Mouse (Mus musculus) adrenal gland, postnatal 10 days (tissue): ENCODE results near the gene Txnrd3. TPM values are rescaled to one million over a fixed set of nuclear protein-coding genes. Genes with fewer than 3 reads are reported as not detected.

Source experiments
- DNase-seq: peaks from one replicate; pipeline ENCODE4 v3.0.0; 2021; ENCODE audit warnings: mixed read lengths
- long read RNA-seq, 2 experiments: library from polyadenylated mRNA; stranded (forward); transcript quantifications; one replicate each; pipeline ENCODE4 v2.0.0; 2021
- total RNA-seq, 2 experiments: library from RNA; stranded (reverse); gene quantifications; 2 replicates each; pipeline ENCODE4 v1.2.3; 2021

Txnrd3 gene
- 10 to 100 TPM; 14.4 TPM for total RNA-seq
- long read RNA-seq, experiment 1, transcript Txnrd3-201 (16 exons, 2,836 nt), result major isoform, 27 of 31 reads
- long read RNA-seq, experiment 1, partial matches to known transcripts, result 3 of 31 reads
- long read RNA-seq, experiment 1, other reads (novel, unspliced or antisense), result 1 of 31 reads
- long read RNA-seq, experiment 2, transcript Txnrd3-201 (16 exons, 2,836 nt), result major isoform, 14 of 15 reads
- long read RNA-seq, experiment 2, partial matches to known transcripts, result 1 of 15 reads
- long read RNA-seq, experiment 2, other reads (novel, unspliced or antisense), result 0 of 15 reads

DNA sequence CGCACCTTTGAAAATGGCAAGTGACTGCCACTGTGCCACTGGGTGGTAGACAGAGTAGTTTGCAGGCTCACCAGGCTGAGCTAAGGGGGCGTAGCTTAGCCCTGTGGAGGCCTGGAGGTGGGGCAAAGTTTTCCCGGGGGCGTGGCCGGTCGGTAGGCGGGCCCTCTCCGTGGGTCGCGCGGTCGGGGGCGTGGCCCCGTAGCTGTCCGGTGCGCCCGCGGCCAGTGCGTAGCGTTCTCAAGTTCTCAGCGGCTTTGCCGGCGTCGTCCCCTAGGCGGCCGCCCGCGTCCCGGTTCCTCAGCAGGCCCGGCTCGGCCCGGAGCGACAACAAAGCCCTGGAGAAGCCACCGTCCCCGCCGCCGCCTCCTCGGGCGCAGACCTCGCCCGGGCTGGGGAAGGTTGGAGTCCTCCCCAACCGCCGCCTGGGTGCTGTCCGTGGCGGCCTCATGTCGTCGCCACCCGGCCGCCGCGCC lies at the start of gene Txnrd3:
Gene Txnrd3 (plus strand): TSS at position 191 of the 473 bp plus-strand sequence.
- peak; percentile 98 for DNase-seq

DNA sequence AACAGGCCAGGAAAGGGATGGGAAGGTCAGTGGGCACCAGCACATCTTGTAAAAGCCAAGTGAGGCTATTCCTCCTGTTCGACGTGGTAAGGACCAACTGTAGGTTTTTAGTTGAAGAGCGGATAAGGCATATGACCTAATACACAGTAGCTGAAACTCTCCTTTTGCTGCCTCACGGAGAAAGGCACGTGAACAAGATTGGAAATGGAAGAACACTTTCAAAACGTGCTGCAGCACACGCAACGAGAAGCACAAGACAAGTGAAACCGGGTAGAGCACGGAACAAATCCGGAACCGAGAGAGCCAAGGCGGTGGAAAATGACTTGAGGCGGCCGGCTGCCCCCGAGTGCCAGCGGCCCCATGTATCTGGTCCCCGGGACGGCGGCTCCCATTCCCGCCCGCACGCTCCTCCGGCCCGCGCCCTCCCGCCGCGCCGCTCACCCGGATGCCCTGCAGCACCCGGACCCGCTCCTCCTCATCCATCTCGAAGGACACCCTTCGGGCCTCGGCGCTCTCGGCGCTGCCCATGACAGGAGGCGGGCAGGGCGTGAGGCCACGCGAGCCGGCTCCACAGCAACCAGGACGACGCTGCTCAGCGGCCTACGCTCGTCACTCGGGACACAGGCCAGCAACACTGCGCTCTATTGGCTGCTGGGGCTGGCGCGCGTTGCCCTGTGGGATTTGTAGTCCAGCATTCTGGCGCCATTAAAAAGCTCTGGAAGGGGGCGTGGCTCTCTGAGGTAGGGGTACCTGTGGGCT lies 48.6 kb upstream of the Txnrd3 start, which contains the start of gene Chchd6:
Gene Chchd6 (minus strand): TSS at position 635 of the 759 bp plus-strand sequence.
- peak; percentile 96 for DNase-seq

DNA sequence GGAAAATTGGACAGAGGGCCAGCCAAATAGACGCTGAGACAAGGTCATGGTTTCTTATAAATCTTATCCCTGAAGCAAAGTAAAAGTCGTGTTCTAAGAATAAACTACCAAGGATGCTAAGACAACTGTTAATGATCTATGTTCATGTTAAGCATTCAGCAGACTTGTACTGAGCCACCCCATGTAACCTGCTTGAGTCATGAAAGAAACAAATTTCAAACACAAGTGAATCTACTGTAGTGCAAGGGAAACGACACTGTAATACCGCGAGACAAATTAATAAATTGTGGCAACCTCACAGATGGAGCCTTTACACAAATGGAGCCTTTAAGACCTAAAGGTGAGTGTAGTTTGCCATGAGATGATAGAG lies 48.0 kb upstream of the Txnrd3 start:
- DNase-seq, result no peak

DNA sequence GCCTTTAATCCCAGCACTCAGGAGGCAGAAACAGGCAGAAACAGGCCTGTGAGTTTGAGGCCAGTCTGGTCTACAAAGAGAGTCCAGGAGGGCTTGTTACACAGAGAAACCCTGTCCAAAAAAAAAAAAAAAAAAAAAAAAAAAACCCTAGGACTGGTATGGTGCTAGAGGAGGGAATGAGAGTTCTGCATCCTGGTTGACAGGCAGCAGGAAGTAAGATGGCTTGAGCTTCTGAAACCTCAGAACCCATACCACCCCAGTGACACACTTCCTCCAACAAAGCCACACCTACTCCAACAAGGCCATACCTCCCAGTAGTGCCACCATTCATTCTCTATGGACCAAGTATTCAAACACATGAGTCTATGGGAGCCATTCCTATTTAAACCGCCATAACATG lies 47.3 kb upstream of the Txnrd3 start:
- DNase-seq, result no peak

DNA sequence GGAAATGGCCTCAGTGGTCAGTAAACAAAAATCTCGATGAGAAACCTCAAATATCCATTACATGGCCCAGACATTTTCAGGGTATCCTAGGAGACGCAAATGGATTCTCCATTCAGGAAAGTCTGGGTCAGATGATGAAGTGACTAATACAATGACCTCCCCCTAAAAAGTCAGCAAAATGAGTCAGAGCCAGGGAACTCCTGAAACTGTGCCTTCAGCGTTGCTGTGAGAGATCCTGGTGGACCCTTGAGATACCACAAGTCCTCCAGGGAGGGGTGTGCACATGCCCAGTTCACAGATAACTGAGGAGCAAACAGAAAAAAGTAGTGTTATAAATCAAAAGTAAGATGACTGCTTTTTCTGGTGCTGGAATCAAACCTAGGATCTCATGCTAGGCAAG lies 37.7 kb upstream of the Txnrd3 start:
- no peak for DNase-seq

DNA sequence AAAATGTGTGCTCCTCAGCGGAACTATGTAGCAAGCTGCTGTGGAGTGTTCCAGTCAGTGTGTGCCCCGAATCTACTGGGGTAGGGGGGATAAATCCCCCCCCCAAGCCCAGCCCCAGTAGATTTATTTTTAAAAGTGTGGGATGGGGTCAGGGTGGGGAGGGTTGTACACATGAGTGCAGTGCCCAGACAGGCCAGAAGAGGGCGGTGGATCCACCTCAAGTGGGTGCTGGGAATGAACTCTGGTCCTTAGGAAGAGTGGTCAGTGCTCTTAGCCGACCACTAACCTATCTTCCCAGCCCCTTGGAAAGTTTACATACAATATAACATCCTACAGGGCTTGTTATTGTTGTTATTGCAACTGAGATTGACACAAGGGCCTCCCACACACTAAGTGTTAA lies 35.8 kb upstream of the Txnrd3 start:
- DNase-seq, result no peak

DNA sequence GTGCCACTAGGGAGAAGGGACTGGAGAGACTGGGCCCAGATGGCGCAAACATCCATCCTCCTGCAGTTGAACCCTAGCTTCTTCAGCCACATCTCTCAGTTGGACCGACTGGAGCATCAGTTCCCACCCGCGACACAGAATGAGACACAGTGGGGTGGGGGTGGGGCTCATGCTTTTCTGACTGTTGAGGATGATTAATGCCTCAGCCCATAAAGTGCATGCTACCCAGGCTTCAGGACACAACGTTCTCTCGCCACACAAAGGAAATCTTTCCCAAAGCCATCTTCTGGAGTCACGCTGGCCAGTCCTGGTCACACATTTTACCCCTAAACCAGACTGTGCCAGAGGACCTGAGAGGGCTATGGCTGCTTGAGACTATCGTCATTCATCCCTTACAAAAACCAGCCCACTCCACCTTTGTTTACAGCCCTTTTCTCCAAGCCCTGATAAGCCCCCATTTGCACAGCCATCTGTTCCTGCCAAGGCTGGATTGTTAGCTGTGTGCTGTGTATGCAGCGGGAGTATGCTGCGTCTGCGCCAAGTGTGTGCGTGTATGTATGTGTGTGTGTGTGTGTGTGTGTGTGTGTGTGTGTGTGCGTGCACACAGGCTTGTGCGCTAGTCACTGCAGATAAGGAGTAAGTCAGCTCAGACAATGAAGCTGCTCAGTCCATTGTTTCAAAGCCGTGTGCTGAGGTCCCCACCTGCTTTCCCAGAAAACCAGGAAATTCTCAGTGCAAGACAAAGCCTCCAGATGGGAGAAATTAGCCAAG lies 30.3 kb upstream of the Txnrd3 start:
- no peak for DNase-seq

DNA sequence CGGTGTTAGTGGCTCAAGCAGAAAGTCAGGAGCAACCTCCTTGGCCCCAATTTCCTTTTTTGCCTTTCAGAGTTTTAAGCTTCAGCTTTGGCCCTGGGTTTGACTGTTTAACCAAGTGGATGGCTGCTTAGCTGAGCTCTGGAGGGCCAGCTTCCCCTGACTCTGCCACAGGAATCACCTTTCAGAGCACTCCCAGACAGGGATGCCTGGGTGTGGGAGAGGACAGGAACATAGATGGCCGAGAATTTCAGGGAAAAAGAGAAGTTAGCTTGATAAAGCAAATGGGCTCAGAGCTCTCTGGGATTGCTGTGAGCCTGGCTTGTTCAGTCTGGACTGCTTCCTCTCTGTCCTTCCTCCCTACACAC lies 29.7 kb upstream of the Txnrd3 start:
- no peak for DNase-seq

DNA sequence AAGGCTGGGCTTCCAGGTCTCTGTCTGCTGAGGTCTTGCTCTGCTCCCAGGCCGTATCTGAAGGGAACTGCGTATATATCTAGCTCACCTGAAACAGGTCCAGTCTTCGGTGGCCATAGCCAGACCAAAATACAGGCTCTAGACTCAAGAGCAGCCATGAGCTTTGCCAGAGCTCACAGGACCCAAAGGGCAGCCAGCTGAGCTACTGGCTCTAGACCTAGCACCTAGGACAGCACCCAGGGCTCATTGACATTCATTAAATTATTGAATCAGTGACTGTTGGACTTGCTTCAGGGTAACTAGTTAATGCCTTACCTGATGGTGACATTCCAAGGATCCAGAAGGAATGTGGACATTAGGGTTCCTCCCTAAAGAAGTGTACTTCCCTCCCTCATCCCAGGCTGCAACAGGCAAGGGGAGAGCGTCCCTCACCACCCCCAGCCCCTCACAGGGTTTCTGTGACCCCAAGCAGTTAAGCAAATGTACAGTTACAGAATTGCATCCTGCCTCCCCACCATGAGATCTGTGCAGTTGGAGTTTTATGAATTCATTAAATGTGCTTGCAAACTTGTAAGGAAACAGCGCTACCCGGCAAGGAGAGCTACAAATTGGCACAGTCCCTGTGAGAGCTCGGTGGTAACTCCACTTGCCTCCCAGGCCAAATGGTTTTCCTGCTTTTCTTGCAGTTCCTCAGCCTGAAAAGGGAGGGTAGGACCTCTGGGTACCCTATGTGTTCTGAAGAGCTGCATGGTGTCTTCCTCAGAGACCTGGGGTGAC lies 29.0 kb upstream of the Txnrd3 start:
- no peak for DNase-seq

DNA sequence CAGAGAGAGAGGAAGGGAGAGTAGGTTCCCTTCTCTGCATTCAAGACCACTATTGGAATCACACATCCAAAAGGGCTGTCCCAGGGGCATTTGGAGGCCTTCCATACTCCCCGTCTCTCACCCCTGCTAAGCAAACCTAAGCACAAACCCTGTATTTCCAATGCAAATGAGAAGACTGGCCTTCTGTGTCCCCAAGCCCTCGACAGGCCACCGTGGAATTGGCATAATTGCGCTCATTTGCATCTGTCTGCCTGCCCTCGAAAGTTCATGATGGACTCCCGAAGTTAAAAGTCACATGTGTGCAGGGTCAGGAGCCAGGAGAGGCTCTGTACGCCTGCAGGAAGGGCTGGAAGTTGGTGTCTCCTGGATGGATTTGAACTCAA lies 28.4 kb upstream of the Txnrd3 start:
- no peak for DNase-seq

DNA sequence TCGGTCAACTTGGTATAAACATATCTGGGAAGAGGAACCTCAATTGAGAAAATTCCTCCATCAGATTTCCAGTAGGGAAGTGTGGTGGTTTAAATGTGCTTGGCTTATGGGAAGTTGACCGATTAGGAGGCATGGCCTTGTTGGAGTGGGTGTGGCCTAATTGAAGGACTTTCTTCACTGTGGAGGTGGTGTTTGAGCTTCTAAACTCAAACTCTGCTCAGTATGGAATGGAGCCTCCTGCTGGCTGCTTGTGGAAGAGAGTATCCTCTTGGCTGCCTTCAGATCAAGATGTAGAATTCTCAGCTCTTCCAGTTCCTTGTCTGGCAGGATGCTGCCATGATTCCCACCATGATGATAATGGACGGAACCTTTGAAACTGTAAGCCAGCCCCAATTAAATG lies 21.1 kb upstream of the Txnrd3 start:
- no peak for DNase-seq

DNA sequence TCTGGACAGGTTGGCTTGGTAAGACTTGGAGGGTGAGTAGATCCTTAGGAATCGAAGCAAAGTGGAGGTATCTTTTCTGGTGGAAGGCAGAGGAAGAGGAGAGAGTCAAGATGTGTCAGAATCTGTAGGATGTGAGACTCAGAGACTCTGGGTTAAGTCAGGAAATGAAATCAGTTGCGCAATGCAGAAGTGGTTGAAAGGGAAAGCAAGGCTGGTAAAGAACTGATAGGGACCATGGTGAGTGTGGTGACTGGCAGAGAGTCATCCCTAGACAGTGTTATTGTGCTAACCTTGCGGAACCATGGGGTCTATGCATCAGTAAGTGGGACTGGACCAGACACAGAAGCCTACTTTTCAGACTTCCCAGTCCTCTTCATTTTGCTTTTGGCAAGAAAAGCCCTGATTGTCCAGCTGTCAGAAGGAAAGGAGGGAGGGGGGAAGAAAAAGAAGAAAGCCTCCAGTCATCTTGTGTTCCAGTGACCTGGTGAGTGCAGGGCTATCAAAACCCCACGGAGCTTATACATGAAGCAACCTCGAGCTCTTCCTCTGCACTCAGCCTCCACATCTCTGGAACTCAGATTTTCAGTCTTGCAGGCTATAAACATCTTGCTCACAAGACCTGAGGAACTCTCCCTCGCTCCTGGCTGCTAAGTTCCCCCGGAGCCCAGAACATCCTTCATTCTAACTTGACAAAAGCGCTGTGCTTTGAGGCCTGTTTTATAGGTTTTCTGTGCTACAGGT lies 15.6 kb upstream of the Txnrd3 start:
- DNase-seq, result no peak

DNA sequence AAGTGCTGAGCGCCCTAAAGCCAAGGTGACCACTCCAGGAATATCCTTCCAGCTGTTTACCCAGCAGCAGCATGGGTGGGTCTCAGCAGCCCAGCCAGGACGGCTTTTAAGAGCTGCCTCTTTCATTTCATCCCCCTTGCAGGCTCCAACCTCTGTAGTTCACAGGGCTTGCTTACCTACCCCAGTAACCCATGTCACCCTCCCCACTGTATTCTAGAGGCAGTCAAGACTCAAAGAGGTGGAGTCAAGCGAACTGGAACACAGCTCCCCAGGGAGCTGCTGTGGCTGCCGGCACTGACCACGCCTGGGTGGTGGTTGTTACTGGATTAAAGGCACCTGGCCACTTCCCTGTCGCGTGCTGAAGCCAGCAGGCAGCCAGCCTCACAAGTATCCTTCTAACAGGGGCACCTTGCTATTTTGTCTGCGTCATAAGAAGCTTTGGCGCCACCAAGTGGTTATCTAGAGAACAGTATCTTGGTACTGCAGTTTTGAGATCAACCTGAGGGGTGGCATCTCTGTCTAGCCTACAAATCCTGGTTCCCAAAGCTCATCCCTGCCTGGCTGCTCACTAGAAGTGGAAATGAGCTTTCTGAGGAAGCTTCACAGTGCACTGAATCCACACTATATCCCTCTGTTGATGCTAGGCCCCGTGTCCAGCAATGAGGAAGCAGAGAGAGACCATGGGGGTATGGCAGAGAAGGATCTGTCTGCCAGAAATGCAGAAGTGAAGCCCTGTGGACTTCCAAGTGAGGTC lies 11.8 kb upstream of the Txnrd3 start:
- DNase-seq, result peak; percentile 81

DNA sequence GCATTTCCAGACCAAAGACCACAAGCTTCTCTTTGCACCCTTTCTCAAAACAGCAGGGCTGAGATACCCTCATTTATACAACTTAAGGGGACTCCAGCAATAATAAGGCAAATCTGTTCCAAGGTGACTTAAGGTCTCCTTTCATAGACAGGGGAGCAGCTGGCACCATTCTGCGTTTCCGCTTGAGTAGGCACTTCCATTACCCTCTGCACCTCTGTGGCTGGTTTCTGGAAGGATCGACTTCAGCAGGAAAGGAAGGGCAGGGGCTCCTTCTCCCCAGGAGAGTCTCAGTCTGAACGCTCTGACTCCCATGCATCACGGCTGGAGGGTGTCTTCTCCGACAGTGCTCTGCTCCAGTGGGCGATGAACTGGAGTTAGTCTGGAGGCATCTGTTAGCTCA lies 10.7 kb upstream of the Txnrd3 start:
- DNase-seq, result no peak

DNA sequence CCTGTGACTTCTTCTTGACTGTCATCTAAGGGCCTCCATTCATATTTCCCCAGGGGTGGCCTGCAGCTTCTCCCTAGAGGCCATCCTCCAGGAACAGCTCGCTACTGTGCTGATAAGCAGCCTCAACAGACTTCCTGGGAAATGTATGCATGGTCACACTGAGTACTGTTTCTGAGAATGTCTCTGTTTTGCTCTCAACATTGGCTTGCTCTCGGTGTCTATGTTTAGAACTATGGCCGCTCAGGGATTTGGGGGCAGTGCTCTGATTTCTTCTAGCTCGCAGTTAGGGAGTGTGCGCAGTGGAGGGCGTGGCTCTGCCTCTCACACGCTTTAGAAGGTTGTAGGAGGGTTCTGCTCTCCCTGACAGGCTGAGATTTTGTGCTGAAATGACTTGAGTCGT lies 9.4 kb upstream of the Txnrd3 start:
- peak; percentile 51 for DNase-seq

DNA sequence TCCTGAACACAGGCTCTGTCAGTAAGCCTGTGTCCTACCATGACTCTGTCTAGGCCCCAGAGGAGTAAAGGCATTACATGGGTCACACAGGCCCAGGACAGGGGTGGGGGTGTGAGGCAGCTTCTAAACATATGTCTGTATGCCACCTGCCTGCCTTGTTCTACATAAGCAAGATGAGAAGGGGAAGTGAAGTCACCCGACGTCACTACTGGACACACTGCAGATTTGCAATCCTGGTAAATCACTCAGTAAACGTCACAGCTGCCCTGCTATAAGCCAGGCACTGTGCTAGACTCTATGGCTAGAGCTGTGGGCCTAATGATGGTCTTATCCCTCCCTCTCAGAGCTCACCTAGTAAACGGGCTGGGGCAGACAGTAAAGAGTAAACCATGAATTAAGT lies 5.8 kb upstream of the Txnrd3 start:
- no peak for DNase-seq

DNA sequence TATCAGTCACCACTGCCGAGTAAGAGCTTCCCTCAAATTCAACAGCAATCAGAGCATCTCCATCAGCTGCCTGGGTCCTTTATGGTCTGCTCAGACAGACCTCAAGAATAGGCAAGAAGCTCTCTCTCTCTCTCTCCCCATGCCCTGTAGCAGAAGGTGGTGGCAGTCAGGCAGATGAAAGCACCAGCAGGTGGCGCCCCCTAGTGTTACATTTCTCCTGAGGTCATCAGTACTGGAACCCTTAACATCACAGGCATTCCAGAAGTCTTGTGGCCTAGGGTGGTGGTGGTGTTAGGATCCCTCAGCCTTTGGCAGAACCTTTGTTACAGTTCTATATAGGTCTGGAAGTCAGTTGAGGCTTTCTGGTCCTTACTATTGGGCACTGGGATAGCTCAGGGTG lies 4.8 kb upstream of the Txnrd3 start:
- peak; percentile 70 for DNase-seq

DNA sequence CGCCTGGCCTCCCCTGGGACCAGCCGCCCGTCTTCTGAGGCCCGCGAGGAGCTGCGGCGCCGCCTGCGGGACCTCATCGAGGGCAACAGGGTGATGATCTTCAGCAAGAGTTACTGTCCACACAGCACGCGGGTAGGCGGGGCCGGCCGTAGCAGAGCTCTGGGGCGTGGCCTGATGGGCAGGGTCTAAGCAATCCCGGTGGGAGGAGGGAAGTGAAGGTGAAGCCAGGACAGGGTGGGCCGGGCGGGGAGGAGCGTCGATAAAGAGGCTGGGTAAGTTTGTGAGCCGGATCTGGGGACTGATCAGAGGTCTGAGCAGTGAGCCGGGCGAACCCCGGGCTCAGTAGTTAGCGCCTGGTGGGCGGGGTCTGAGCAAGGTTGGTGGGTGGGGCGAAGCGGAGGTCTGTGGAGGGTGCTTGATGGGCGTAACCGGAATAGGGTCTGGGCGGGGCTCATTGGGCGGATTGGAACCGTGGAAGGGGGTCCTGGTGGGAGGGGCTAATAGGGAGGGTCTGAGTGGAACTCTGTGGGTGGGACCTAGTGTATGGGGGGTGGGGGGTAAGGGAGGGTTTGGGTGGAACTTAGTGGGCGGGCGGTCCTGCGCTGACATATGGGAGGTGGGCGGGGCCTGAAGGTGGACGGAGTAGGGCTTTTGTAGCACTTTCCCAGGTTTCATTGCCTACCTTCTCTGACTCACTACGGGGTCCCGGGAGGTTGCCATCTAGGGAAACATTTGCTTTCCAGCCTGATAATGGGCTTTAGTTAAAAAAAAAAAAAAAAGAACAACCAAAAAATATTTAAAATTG lies 685 bp downstream of the Txnrd3 start:
- DNase-seq, result peak; percentile 95

DNA sequence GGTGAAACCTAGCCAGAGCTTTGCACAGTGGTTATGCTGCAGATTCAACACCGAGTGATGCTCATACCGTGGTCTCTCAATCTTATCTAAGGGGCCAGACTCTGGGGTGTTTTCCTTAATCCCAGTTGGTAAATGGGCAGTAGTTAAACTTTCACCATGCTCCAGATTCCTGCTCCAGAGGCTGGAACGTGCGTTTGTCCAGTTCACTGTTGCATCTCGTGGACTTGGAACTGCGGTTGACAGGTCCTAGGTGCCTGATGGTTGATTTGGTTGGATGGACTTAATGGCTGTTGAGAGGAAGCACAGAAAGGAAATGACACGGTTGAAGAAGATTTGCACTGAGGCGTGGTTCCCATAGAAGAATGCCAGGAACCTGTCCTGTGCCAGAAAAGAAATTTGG lies 6.1 kb downstream of the Txnrd3 start:
- no peak for DNase-seq

DNA sequence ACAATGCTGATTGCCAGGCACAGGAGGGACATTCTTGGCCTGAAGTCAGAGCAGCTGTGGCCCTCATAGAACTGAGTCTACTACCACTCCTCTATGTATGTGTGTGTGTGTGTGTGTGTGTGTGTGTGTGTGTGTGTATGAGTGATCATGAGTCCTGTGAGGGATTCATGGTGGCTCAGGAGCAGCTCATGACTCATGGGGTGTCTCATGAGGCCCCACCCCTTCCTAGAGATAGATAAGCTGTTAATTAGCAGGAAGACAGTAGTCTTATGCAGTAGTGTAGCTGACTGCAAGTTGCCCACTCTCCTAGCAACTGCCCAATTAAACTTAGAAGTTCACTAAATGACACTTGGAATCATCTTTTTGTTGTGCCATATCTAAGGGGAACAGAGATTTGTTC lies 8.0 kb downstream of the Txnrd3 start:
- DNase-seq, result no peak
